Mouse (Mus musculus) limb, embryonic 14.5 days (tissue): ENCODE data around the gene Prkag2. TPM values are rescaled to one million over a fixed set of nuclear protein-coding genes. Genes with fewer than 3 reads are reported as not detected.
A peak's percentile ranks its signal among the peaks of the same experiment; 100 is the strongest.

Experiments used
- ATAC-seq: fragments of 200-750 bp; cut with Nextera tagmentation; 2 replicates; pipeline ENCODE4 v1.8.0; 2017; ENCODE audit warnings: low read depth, moderate number of reproducible peaks, moderate TSS enrichment; ENCODE audit not compliant: low FRiP score
- DNase-seq: peaks from one replicate; pipeline ENCODE4 v3.0.0-alpha.2; 2015; ENCODE audit warnings: low spot score
- H3K27ac ChIP-seq: fragments of 300-500 bp; sonication (generic); replicated peaks from 2 replicates; pipeline ENCODE4 v1.5.1; 2014; ENCODE audit warnings: low read depth, mild to moderate bottlenecking, low read length, moderate library complexity, mixed read lengths
- H3K27me3 ChIP-seq: fragments of 300-500 bp; sonication (generic); 2 replicates; pipeline ENCODE4 v1.6.1; 2014; ENCODE audit warnings: low read length, mixed read lengths; ENCODE audit not compliant: control insufficient read depth, insufficient read depth
- H3K36me3 ChIP-seq: fragments of 300-500 bp; sonication (generic); 2 replicates; pipeline ENCODE4 v1.6.1; 2014; ENCODE audit warnings: mild to moderate bottlenecking, low read length, moderate library complexity, mixed read lengths; ENCODE audit not compliant: control insufficient read depth, insufficient read depth
- H3K4me1 ChIP-seq: fragments of 300-500 bp; sonication (generic); 2 replicates; pipeline ENCODE4 v1.6.1; 2014; ENCODE audit warnings: antibody characterized with exemption, low read length, mixed read lengths; ENCODE audit not compliant: control insufficient read depth, insufficient read depth
- H3K4me2 ChIP-seq: fragments of 300-500 bp; sonication (generic); replicated peaks from 2 replicates; pipeline ENCODE4 v1.6.1; 2014; ENCODE audit warnings: low read depth, mild to moderate bottlenecking, low read length, moderate library complexity; ENCODE audit not compliant: severe bottlenecking
- H3K4me3 ChIP-seq: fragments of 300-500 bp; sonication (generic); replicated peaks from 2 replicates; pipeline ENCODE4 v1.5.1; 2014; ENCODE audit warnings: low read length
- H3K9ac ChIP-seq: fragments of 300-500 bp; sonication (generic); 2 replicates; pipeline ENCODE4 v1.6.1; 2014; ENCODE audit warnings: mild to moderate bottlenecking, low read depth, low read length, moderate library complexity; ENCODE audit not compliant: severe bottlenecking
- H3K9me3 ChIP-seq: fragments of 300-500 bp; sonication (generic); 2 replicates; pipeline ENCODE4 v1.6.1; 2016; ENCODE audit warnings: low read length; ENCODE audit not compliant: control insufficient read depth
- POLR2A ChIP-seq: fragments of 200-500 bp; IDR thresholded peaks from 2 replicates; pipeline ENCODE4 v1.8.0; 2012; ENCODE audit warnings: inconsistent platforms, mild to moderate bottlenecking, moderate library complexity, borderline replicate concordance; ENCODE audit not compliant: insufficient read depth, insufficient read length; ENCODE audit errors: extremely low read depth
- WGBS: fragments of 180-500 bp; shearing (Covaris S2); extraction: QIAGEN DNeasy Blood & Tissue Kit; methylation state at CpG from one replicate; pipeline ENCODE4 v1.1.7; 2014; 5-methylcytosine and 5-hydroxymethylcytosine counted together
- polyA plus RNA-seq, 2 experiments: library from polyadenylated mRNA; depleted of rRNA in 1 of 2; stranded (reverse) in 1 of 2; unstranded in 1 of 2; fragments of >200 nt; fragmentation: Nextera tagmentation in 1 of 2; extraction: Ambion mirVana in 1 of 2; gene quantifications; 2 replicates each; pipeline versions ENCODE4 v1.2.1 to v1.2.3; 2012 to 2014

Prkag2 gene
- polyA plus RNA-seq, 2 experiments: 21.3 to 32.6 TPM

DNA sequence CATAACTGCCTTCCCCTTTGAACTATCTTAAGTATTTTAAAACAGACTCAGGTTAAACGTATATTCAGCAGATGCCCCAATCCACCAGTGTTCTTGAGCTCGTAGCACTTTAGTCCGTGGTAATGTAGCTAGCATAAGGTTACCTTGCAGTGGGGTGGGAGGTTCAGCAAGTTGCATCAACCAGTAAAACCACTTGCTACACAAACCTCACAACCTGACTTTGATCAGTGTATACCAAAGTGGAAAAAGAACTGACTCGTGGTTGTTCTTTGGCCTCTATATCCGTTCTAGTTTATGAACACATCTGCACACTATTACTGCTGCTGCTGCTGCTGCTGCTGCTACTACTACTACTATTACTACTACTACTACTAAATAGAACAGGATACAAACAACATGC, 256.6 kb downstream of the Prkag2 start:
- no peaks in the 10 kb centered on the region for H3K27me3 ChIP-seq
- H3K27ac ChIP-seq: no peak overlapping the region
- H3K4me2 ChIP-seq: peak overlapping the region; percentile 90
- no peak overlapping the region for H3K9ac ChIP-seq
- no peaks in the 10 kb centered on the region for H3K9me3 ChIP-seq
- peaks cover 10% of the 10 kb centered on the region for H3K4me1 ChIP-seq
- DNase-seq (no peak), ATAC-seq (no peak)
- no peak overlapping the region; the same call in 1 of the 2 replicates for H3K4me3 ChIP-seq
- no peak for TF ChIP-seq POLR2A
- no peaks in the 10 kb centered on the region for H3K36me3 ChIP-seq
- 78% methylated on average over 5 of the region's 5 CpGs for WGBS

DNA sequence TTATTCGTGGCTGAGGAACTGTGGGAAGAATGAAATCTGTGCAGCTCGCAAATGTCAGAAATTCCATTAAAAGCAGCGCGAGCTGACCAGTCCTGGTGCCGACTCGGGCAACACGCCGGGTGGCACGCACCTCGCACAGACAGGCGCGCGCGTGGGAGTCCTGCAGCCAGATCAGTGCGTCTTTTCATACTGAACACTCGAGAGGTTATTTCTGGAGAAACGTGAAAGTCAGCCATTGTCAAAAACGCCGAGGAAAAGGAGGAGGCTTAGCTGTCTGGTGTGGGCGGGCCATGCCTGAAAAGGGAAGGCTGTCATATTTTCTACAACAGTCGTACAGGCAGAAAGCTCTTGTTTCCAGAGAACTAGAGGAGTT, 257.4 kb downstream of the Prkag2 start:
- Histone ChIP-seq H3K27ac (peak overlapping the region; percentile 100), H3K36me3 (no peaks in the 10 kb centered on the region), H3K27me3 (no peaks in the 10 kb centered on the region), H3K9me3 (no peaks in the 10 kb centered on the region), H3K4me2 (peak overlapping the region; percentile 90), H3K4me3 (peak overlapping the region; percentile 91), H3K4me1 (peaks cover 10% of the 10 kb centered on the region), H3K9ac (peak overlapping the region; percentile 58)
- no peak for TF ChIP-seq POLR2A
- DNase-seq: peak; percentile 40
- ATAC-seq: peak; percentile 1
- WGBS: under 1% methylated on average over 21 of the region's 21 CpGs

DNA sequence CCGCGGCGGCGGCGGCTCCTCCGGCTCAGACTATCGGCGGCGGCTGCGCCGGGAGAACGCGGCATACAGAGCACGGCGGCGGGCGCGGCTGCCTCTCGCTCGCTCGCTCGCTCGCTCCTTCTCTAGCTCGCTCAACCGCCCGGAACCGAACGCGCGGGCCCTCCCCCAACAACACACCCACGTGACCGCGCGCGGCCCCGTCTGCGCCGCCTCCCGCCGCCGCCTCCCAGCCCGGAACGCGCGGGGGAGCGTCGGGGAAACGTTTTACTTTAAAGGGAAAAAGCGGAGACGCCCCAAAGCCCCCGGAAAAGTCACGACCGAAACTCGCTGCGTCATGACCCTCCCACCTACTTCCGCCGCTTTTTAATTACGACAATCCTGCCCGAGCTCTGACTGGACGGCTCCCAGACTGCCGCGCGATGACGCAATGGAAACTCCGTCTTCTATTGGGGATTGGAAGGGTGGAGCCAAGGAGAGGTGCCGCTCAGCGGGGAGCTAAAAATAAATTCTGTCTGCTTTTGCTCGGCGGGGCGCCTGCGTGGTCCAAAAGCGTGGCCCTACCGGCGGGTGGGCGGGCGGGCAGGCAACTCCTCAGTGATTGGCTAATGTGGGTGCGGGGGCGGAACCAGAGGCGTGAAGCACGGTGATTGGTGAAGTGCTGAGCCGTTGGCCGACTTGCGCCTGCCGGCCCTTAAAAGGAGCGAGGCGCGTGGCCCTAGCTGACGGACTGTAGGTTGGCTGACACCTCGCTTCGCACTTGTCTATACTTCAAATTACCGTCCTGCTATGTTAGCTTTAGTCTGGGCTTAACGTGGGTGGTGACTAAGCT, 258.0 kb downstream of the Prkag2 start, which contains the start of gene Rheb:
TSS of gene Rheb (minus strand) at position 351 of the 829 bp plus-strand sequence.
- peak; percentile 96 for ATAC-seq
- peak; percentile 99 for DNase-seq
- peaks cover 13% of the 10 kb centered on the region for H3K4me1 ChIP-seq
- no peaks in the 10 kb centered on the region for H3K9me3 ChIP-seq
- no peaks in the 10 kb centered on the region for H3K27me3 ChIP-seq
- no peaks in the 10 kb centered on the region for H3K36me3 ChIP-seq
- TF ChIP-seq POLR2A: peak; percentile 33; the same call in 1 of the 2 replicates
- peak within 1 kb of the TSS; percentile 91 for H3K4me3 ChIP-seq
- H3K27ac ChIP-seq: peak within 1 kb of the TSS; percentile 100
- H3K4me2 ChIP-seq: peak within 1 kb of the TSS; percentile 90
- H3K9ac ChIP-seq: peak within 1 kb of the TSS; percentile 95
- WGBS: under 1% methylated on average over 79 of the region's 92 CpGs

DNA sequence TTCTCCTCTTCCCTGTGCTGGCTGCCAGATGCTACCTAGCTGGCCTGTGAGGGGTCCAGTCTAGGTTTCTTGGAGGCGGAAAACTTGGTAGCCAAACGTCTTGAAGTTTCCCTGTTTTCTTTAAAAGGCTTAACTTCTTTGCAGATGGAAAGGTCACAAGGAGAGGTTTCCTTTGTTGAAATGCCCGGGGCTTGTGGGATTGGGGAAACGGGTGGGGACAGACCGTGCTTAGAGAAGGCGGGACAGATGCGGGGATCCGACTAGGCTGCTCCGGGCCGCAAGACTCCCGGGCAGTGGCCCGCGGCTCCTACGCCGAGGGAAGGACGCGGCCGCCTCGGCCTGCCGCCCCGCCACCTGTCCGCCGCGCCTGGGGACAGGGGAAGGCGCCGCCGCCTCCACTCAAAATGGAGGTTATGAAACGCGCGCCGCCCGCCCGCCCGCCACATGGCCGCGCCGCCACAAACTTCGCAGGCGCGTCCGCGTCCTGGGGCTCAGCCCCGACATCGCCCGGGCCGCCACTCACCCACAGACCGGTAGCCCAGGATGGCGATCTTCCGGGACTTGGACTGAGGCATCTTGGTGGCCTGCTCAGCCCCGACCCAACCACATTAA, 258.7 kb downstream of the Prkag2 start:
- Histone ChIP-seq H3K9ac (peak overlapping the region; percentile 95), H3K4me2 (peak overlapping the region; percentile 86), H3K36me3 (no peaks in the 10 kb centered on the region), H3K27ac (peak overlapping the region; percentile 100), H3K9me3 (no peaks in the 10 kb centered on the region), H3K27me3 (no peaks in the 10 kb centered on the region), H3K4me1 (peaks cover 13% of the 10 kb centered on the region), H3K4me3 (peak overlapping the region; percentile 91)
- DNase-seq (peak; percentile 23), ATAC-seq (no peak; the same call in 1 of the 2 replicates)
- WGBS: under 1% methylated on average over 16 of the region's 50 CpGs
- TF ChIP-seq POLR2A: no peak

DNA sequence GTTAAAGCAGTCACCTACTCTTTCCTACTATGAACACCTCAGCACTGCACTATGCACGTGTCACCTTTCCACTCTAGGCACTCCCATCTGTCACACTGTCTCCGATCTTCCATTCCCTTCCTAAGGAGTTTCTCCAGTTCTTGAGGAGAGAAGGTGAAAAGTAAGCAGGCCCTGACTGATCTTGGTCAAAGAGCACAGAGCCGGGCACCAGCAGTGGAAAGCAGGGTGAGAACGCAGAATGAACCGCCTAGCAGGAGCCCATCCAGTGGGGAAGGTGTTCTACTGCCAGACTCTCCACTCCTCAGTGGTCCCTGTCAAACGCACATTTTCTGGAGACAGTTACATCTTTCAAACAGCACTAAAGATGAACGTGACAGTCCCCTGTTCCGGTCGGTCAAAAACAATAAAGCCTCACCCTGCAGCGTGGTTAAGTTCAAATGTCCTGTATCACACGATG, 259.4 kb downstream of the Prkag2 start:
- Histone ChIP-seq H3K9me3 (no peaks in the 10 kb centered on the region), H3K4me1 (peaks cover 13% of the 10 kb centered on the region), H3K4me2 (peak overlapping the region; percentile 86), H3K4me3 (peak overlapping the region; percentile 91), H3K36me3 (no peaks in the 10 kb centered on the region), H3K27ac (peak overlapping the region; percentile 100), H3K27me3 (no peaks in the 10 kb centered on the region), H3K9ac (peak overlapping the region; percentile 95)
- WGBS: 17% methylated on average over 11 of the region's 11 CpGs
- ATAC-seq (no peak), DNase-seq (no peak)
- TF ChIP-seq POLR2A: no peak
